Mouse (Mus musculus): ENCODE measurements around the gene Hdgfl3. TPM values are rescaled to one million over a fixed set of nuclear protein-coding genes. Genes with fewer than 3 reads are reported as not detected.

Gene Hdgfl3
- polyA plus RNA-seq, 1 experiment from 2014 or later, result 0.66 TPM

DNA sequence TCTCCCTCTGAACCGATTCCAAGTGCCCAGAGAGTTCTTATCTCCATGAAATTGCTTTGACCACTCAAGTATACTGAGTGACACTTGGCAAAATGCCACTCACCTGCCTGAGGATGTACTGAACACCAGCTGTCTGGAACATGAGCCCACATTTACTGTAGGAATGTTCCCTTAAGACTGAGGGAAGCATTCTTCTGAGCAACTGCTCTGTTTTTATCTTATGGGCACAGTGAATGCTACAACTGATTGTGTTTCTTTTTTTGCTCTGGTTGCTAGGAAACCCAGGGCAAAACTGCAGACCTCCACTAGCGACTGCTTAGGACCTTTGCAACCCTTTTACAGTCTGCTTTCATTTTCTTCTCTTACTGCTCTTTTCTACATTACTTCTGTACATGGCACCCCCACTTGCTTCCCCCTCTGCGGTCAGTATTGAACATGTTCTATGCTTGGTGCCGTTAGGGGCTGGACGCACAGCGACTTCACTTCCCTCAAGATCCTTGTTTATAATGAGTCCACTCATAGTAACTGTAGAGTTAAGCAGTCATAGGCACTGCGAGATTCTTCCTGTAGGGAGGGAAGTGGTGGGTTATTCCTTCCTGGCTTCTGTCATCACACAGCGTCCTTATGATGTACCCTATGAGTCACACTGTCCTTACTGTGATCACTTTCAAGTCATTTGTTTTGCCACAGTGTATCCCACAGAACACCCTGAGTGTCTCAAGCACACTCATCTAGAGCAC lies 79.5 kb downstream of the Hdgfl3 start:
- peak overlapping the region; percentile 37 for H3K4me2 ChIP-seq
- no peaks in the 10 kb centered on the region for H3K36me3 ChIP-seq
- peaks cover 41% of the 10 kb centered on the region for H3K27me3 ChIP-seq
- peaks cover 20% of the 10 kb centered on the region for H3K4me1 ChIP-seq (replicated peaks)
- DNase-seq (no peak), ATAC-seq (ENCODE audit: low read depth) (peak; percentile 42)
- no peak overlapping the region for H3K9ac ChIP-seq
- no peaks in the 10 kb centered on the region for H3K9me3 ChIP-seq (replicated peaks)
- H3K27ac ChIP-seq, result no peak overlapping the region
- WGBS (ENCODE audit: insufficient replicate concordance), result 21% methylated on average over 8 of the region's 8 CpGs
- H3K4me3 ChIP-seq (replicated peaks), result no peak overlapping the region

GRCm38 (mm10) chr7:81851706-81852105 lies 82.6 kb downstream of the Hdgfl3 start:
- Histone ChIP-seq H3K9me3 (replicated peaks) (no peaks in the 10 kb centered on the region), H3K4me1 (replicated peaks) (peaks cover 4% of the 10 kb centered on the region), H3K4me3 (replicated peaks) (no peak overlapping the region), H3K27me3 (peaks cover 21% of the 10 kb centered on the region), H3K4me2 (no peak overlapping the region), H3K9ac (no peak overlapping the region), H3K27ac (no peak overlapping the region), H3K36me3 (no peaks in the 10 kb centered on the region)
- no peak for ATAC-seq (ENCODE audit: low read depth)
- WGBS (ENCODE audit: insufficient replicate concordance), result 47% methylated on average over 3 of the region's 3 CpGs
- DNase-seq, result no peak

DNA sequence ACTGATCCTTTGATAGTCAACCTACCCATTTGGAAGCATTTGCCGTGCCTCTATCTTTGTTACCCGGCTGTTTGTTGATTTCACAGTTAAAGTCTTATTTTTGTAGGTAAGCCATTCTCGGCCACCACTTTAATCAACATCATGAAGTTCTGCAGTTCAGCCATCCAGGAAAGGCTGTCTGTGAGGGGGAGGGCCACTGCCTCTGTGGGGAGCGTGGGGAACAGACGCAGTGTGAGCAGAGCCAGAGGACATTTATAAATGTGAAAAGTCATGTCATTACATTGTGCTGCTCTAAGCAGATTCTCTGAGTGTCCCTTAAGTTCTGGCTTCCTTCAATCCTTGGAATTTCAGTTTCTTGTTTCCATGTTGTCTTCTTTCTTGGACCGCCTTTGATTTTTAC lies 84.1 kb downstream of the Hdgfl3 start:
- DNase-seq (no peak), ATAC-seq (ENCODE audit: low read depth) (no peak)
- H3K9me3 ChIP-seq (replicated peaks), result no peaks in the 10 kb centered on the region
- H3K27me3 ChIP-seq, result peaks cover 9% of the 10 kb centered on the region; the same call in 1 of the 2 replicates
- H3K36me3 ChIP-seq, result no peaks in the 10 kb centered on the region
- H3K9ac ChIP-seq, result no peak overlapping the region
- H3K4me3 ChIP-seq (replicated peaks), result no peak overlapping the region
- H3K4me2 ChIP-seq, result no peak overlapping the region
- 66% methylated on average over 6 of the region's 6 CpGs for WGBS (ENCODE audit: insufficient replicate concordance)
- no peak overlapping the region for H3K27ac ChIP-seq
- peaks cover 4% of the 10 kb centered on the region for H3K4me1 ChIP-seq (replicated peaks)

DNA sequence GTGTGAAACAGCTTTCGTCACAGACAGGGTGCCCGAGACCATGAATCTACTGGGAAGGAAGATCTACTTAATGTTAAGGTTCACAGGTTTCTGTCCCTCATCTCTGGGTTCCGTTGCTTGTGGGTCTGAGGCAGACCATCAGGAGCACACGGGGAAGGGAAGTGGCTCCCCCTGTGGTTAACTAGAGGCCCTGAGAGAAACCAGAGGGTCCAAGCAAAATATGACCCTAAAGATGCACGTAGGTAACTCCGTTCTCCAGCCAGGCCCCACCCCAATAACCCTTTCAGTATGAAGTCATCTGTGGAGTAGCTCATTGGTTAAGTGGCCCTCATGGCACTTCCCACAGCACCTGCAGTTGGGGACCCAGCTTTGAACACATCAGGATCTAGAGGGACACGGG lies 84.6 kb downstream of the Hdgfl3 start:
- DNase-seq (no peak), ATAC-seq (ENCODE audit: low read depth) (no peak)
- peaks cover 4% of the 10 kb centered on the region for H3K4me1 ChIP-seq (replicated peaks)
- H3K27ac ChIP-seq, result no peak overlapping the region
- H3K4me2 ChIP-seq, result no peak overlapping the region
- peaks cover 9% of the 10 kb centered on the region; the same call in 1 of the 2 replicates for H3K27me3 ChIP-seq
- 50% methylated on average over 7 of the region's 7 CpGs for WGBS (ENCODE audit: insufficient replicate concordance)
- no peak overlapping the region for H3K4me3 ChIP-seq (replicated peaks)
- H3K36me3 ChIP-seq, result no peaks in the 10 kb centered on the region
- H3K9me3 ChIP-seq (replicated peaks), result no peaks in the 10 kb centered on the region
- H3K9ac ChIP-seq, result no peak overlapping the region

- Histone ChIP-seq H3K4me1 (replicated peaks) (peaks cover under 1% of the 10 kb centered on the region; the same call in 1 of the 2 replicates), H3K27me3 (peaks cover 9% of the 10 kb centered on the region; the same call in 1 of the 2 replicates), H3K9ac (no peak overlapping the region), H3K4me3 (replicated peaks) (no peak overlapping the region), H3K9me3 (replicated peaks) (no peaks in the 10 kb centered on the region), H3K4me2 (no peak overlapping the region), H3K27ac (no peak overlapping the region), H3K36me3 (no peaks in the 10 kb centered on the region)
- DNase-seq (no peak), ATAC-seq (ENCODE audit: low read depth) (0 out of 2 replicates have a peak, but pooled peaks have one; percentile 20)
- WGBS (ENCODE audit: insufficient replicate concordance), result 32% methylated on average over 5 of the region's 5 CpGs
These were observed 85.1 kb downstream of the Hdgfl3 start for GRCm38 (mm10) chr7:81849214-81849613.

GRCm38 (mm10) chr7:81847777-81848176 lies 86.5 kb downstream of the Hdgfl3 start:
- WGBS (ENCODE audit: insufficient replicate concordance), result 72% methylated on average over 4 of the region's 4 CpGs
- no peak for DNase-seq

GRCm38 (mm10) chr7:81847010-81847409 lies 87.3 kb downstream of the Hdgfl3 start:
- Histone ChIP-seq H3K36me3 (no peaks in the 10 kb centered on the region), H3K9ac (no peak overlapping the region), H3K9me3 (replicated peaks) (no peaks in the 10 kb centered on the region), H3K4me3 (replicated peaks) (no peak overlapping the region), H3K4me1 (replicated peaks) (no peaks in the 10 kb centered on the region), H3K27me3 (peaks cover 9% of the 10 kb centered on the region; the same call in 1 of the 2 replicates), H3K4me2 (no peak overlapping the region), H3K27ac (no peak overlapping the region)
- 50% methylated on average over 8 of the region's 8 CpGs for WGBS (ENCODE audit: insufficient replicate concordance)
- DNase-seq (no peak), ATAC-seq (ENCODE audit: low read depth) (no peak)

More at GRCm38 (mm10) chr7:81847777-81848176, 86.5 kb downstream of the Hdgfl3 start:
- H3K4me2 ChIP-seq, result no peak overlapping the region
- H3K4me3 ChIP-seq (replicated peaks), result no peak overlapping the region
- no peaks in the 10 kb centered on the region for H3K4me1 ChIP-seq (replicated peaks)
- no peak overlapping the region for H3K9ac ChIP-seq
- no peaks in the 10 kb centered on the region for H3K36me3 ChIP-seq
- H3K9me3 ChIP-seq (replicated peaks), result no peaks in the 10 kb centered on the region
- no peak overlapping the region for H3K27ac ChIP-seq
- peaks cover 9% of the 10 kb centered on the region; the same call in 1 of the 2 replicates for H3K27me3 ChIP-seq
- ATAC-seq (ENCODE audit: low read depth), result no peak

DNA sequence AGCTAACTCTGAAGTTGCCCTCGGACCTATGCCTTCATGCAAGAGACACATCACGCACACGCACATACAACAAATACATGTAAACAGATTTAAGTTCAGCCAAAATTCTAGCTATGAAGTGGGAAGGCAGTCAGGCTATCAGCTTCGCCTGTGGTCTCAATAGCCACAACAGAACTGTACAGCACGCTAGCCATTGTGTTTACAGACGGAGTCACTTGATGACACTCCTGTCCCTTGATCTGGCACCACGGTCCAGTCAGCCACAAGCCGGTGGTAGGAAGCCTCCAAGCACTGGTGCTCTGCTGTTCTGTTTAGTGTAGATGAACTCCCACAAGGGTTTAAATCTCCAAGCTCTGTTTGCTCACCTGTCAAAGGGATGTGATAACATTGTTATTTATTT lies 88.3 kb downstream of the Hdgfl3 start:
- no peak overlapping the region for H3K4me2 ChIP-seq
- peaks cover 9% of the 10 kb centered on the region; the same call in 1 of the 2 replicates for H3K27me3 ChIP-seq
- no peaks in the 10 kb centered on the region for H3K36me3 ChIP-seq
- no peak for DNase-seq
- WGBS (ENCODE audit: insufficient replicate concordance), result 67% methylated on average over 8 of the region's 8 CpGs
- no peaks in the 10 kb centered on the region for H3K9me3 ChIP-seq (replicated peaks)
- no peak overlapping the region for H3K9ac ChIP-seq
- H3K4me3 ChIP-seq (replicated peaks), result no peak overlapping the region
- no peaks in the 10 kb centered on the region for H3K4me1 ChIP-seq (replicated peaks)
- H3K27ac ChIP-seq, result no peak overlapping the region
- ATAC-seq (ENCODE audit: low read depth), result no peak

DNA sequence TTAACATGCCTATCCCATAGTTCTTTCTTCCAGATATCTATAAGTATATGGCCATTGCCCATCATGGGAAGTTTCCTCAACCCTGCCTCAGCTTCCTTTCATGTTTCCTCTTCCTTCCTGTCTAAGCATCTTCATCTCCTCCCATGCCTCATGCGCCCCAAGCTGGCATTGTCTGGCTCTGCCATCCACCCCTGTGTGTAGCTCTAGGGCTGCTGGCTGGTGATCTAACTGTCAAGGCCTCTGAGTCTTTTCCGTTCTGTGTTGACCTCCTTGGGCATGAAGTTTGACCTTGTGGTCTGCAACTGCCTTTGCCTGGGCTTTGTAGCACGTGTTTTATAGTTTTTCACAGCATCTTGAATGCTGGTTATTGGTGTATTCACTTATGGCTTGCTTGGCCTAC lies 89.0 kb downstream of the Hdgfl3 start:
- H3K4me2 ChIP-seq, result no peak overlapping the region

GRCm38 (mm10) chr7:81844801-81845200 lies 89.5 kb downstream of the Hdgfl3 start:
- no peaks in the 10 kb centered on the region for H3K4me1 ChIP-seq (replicated peaks)
- 72% methylated on average over 11 of the region's 11 CpGs for WGBS (ENCODE audit: insufficient replicate concordance)
- no peak overlapping the region for H3K4me3 ChIP-seq (replicated peaks)
- H3K4me2 ChIP-seq, result no peak overlapping the region
- H3K9me3 ChIP-seq (replicated peaks), result no peaks in the 10 kb centered on the region
- H3K9ac ChIP-seq, result no peak overlapping the region
- ATAC-seq (ENCODE audit: low read depth) (no peak), DNase-seq (no peak)
- H3K36me3 ChIP-seq, result no peaks in the 10 kb centered on the region
- H3K27me3 ChIP-seq, result peaks cover 9% of the 10 kb centered on the region; the same call in 1 of the 2 replicates
- no peak overlapping the region for H3K27ac ChIP-seq

More for the DNA sequence above, 89.0 kb downstream of the Hdgfl3 start:
- Histone ChIP-seq H3K36me3 (no peaks in the 10 kb centered on the region), H3K9me3 (replicated peaks) (no peaks in the 10 kb centered on the region), H3K9ac (no peak overlapping the region), H3K27ac (no peak overlapping the region), H3K4me3 (replicated peaks) (no peak overlapping the region), H3K4me1 (replicated peaks) (no peaks in the 10 kb centered on the region), H3K27me3 (peaks cover 9% of the 10 kb centered on the region; the same call in 1 of the 2 replicates)
- 61% methylated on average over 3 of the region's 3 CpGs for WGBS (ENCODE audit: insufficient replicate concordance)
- ATAC-seq (ENCODE audit: low read depth) (no peak), DNase-seq (no peak)

- Histone ChIP-seq H3K9ac (no peak overlapping the region), H3K36me3 (no peaks in the 10 kb centered on the region), H3K27ac (no peak overlapping the region), H3K27me3 (peaks cover 9% of the 10 kb centered on the region; the same call in 1 of the 2 replicates), H3K4me3 (replicated peaks) (no peak overlapping the region), H3K4me1 (replicated peaks) (no peaks in the 10 kb centered on the region), H3K9me3 (replicated peaks) (no peaks in the 10 kb centered on the region), H3K4me2 (no peak overlapping the region)
- ATAC-seq (ENCODE audit: low read depth), result no peak
- no peak for DNase-seq
- 74% methylated on average over 8 of the region's 8 CpGs for WGBS (ENCODE audit: insufficient replicate concordance)
These were observed 90.4 kb downstream of the Hdgfl3 start for GRCm38 (mm10) chr7:81843903-81844302.

DNA sequence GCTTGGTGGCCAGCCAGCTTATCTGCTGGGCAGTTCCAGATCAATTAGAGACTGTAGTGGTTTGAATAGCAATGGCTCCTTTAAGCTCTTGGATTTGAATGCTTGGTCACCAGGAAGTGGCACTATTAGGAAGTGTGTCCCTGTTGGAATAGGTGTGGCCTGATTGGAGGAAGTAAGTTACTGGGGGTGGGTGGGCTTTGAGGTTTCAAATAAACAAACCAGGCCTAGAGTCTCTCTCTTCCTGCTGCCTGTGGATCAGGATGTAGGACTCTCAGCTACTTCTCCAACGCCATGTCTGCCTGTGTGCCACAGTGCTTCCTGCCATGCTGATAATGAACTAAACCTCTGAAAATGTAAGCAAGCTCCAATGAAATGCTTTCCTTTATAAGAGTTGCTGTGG lies 91.3 kb downstream of the Hdgfl3 start:
- 30% methylated on average over 1 of the region's 1 CpGs for WGBS (ENCODE audit: insufficient replicate concordance)
- ATAC-seq (ENCODE audit: low read depth) (no peak), DNase-seq (no peak)
- H3K4me3 ChIP-seq (replicated peaks), result no peak overlapping the region
- H3K27me3 ChIP-seq, result peaks cover 9% of the 10 kb centered on the region; the same call in 1 of the 2 replicates
- no peak overlapping the region for H3K4me2 ChIP-seq
- H3K36me3 ChIP-seq, result no peaks in the 10 kb centered on the region
- H3K4me1 ChIP-seq (replicated peaks), result no peaks in the 10 kb centered on the region
- no peak overlapping the region for H3K27ac ChIP-seq
- no peaks in the 10 kb centered on the region for H3K9me3 ChIP-seq (replicated peaks)
- no peak overlapping the region for H3K9ac ChIP-seq

All from liver, embryonic 13.5 days (tissue).